Mouse (Mus musculus): ENCODE measurements around the gene Slc2a10.
A peak's percentile ranks its signal among the peaks of the same experiment; 100 is the strongest.
"Not testable (repeated sequence)": the region's sequence is repeated elsewhere in the genome, so short reads cannot be mapped to it uniquely, and the experiment has no call there.

Gene Slc2a10

GRCm38 (mm10) chr2:165509686-165510085 lies 6.1 kb downstream of the Slc2a10 start:
- DNase-seq, result peak in 1 of 2 experiments; percentile 29

GRCm38 (mm10) chr2:165510466-165510865 lies 6.9 kb downstream of the Slc2a10 start:
- no peak for DNase-seq

- not testable (repeated sequence) for DNase-seq
Observed at GRCm38 (mm10) chr2:165510914-165511458, 7.4 kb downstream of the Slc2a10 start.

DNA sequence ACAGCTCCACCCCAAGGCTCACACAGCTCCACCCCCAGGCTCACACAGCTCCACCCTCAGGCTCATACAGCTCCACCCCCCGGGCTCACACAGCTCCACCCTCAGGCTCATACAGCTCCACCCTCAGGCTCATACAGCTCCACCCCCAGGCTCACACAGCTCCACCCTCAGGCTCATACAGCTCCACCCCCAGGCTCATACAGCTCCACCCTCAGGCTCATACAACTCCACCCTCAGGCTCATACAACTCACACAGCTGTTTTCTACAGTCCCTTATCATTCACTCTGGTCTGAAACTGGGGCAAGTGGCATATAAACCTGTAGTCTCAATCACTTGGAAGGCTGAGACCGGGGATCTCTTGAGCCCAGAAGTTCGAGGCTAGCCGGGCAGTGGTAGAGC lies 7.9 kb downstream of the Slc2a10 start:
- DNase-seq, result not testable (repeated sequence)

GRCm38 (mm10) chr2:165512426-165512825 lies 8.8 kb downstream of the Slc2a10 start:
- no peak for DNase-seq

DNA sequence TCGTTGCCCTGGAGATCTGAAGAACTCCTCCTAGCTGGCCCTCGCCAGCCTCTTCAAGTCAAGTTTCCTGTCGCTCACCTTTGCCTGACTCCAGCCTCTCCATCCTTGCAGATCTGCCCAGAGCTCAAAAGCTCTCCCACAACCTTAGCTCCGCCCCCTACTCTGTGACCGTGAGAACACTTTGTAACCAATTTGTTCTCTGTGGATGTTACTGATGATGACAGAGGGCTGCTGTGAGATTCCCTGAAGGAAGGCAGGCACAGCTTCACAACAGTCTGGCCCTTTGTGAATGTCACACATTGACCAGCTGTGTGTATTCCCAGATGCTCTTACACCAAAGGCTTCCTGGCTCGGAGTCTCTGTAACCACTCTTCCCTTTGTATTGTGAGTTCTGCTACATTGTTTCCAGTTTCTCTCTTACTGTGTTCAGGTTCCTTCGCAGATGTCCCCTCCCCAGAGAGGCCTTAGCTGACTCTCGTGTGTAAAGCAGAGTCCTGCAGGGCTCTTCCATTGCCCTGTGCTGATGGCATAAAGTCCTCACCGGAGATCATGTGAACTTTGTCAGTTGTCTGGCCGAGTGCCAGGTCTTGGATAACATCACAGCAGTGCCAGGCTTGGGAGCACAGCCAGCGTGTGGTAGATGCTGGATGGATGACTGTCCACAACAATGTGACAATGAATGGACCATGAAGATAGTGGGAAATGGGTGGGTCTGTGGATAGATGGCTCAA lies 9.4 kb downstream of the Slc2a10 start:
- no peak for DNase-seq

DNA sequence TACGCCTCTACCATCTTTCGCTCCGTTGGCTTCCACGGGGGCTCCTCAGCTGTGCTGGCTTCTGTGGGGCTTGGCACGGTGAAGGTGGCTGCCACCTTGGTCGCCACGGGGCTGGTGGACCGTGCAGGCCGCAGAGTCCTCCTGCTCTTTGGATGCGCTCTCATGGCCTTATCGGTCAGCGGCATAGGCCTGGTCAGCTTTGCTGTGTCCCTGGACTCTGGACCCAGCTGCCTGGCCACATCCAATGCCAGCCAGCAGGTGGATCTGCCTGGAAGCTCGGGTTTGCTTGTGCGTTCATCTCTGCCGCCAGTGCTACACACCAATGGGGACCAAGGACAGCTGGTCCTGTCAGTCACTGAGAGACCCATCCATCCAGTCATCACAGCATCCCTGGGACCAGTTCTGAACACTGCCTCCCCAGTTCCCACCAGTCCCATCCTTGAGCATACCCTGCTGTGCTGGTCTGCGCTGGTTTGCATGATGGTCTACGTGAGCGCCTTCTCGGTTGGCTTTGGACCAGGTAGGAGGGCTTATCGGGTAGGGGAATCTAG lies 11.7 kb downstream of the Slc2a10 start:
- no peak for DNase-seq

- DNase-seq, result no peak
Observed at GRCm38 (mm10) chr2:165525609-165526008, 22.0 kb downstream of the Slc2a10 start.

DNA sequence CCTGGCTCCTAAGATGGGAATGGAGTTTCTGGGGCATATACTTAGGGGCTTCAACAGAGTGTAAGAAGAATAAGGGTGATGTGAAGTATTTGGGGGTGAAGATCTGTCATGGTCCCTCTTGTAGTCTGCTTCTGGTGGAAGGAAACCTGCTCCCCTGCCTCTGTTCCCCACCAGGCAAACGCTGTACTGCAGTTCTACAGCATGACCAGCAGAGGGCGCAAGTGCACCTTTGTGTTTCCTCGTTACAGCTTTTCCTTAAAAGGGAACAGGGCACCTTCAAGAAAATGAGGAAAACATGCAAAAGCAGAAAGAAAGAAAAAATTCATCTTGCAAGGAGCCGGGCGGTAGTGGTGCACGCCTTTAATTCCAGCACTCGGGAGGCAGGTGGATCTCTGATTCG lies 25.5 kb downstream of the Slc2a10 start:
- DNase-seq, result peak in 1 of 2 experiments; percentile 6

- DNase-seq, result no peak
Observed at GRCm38 (mm10) chr2:165533789-165534188, 30.2 kb downstream of the Slc2a10 start.

DNA sequence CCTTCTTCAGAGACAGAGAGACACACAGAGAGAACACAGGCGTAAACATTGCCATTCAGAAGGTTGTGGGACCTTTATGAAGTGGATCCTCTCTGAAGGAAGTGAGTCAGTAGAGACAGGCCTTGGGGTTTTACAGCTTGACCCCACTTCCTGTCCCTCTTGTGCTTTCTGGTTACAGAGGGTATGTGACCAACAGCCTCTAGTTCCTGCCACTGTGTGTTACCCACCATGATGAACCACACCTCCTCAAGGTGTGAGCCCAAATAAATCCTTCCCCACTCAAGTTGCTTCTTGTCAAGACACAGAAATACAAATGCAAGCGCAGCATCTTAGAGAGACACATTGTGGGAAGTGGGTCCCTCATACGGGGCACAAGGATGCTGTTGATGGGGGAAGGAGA lies 37.4 kb downstream of the Slc2a10 start:
- DNase-seq, result no peak

GRCm38 (mm10) chr2:165542939-165543669 lies 39.5 kb downstream of the Slc2a10 start:
- no peak for DNase-seq

GRCm38 (mm10) chr2:165543670-165544016 lies 40.1 kb downstream of the Slc2a10 start:
- DNase-seq, result no peak

- DNase-seq, result no peak
Observed at GRCm38 (mm10) chr2:165545687-165546086, 42.1 kb downstream of the Slc2a10 start.

GRCm38 (mm10) chr2:165546341-165546740 lies 42.8 kb downstream of the Slc2a10 start:
- no peak for DNase-seq

- DNase-seq, result no peak
Observed at GRCm38 (mm10) chr2:165547410-165547809, 43.8 kb downstream of the Slc2a10 start.

- DNase-seq, result no peak
Observed at GRCm38 (mm10) chr2:165548627-165549026, 45.0 kb downstream of the Slc2a10 start.

- DNase-seq, result not testable (repeated sequence)
Observed at GRCm38 (mm10) chr2:165550410-165550809, 46.8 kb downstream of the Slc2a10 start.

- DNase-seq, result no peak
Observed at GRCm38 (mm10) chr2:165554066-165554465, 50.5 kb downstream of the Slc2a10 start.

DNA sequence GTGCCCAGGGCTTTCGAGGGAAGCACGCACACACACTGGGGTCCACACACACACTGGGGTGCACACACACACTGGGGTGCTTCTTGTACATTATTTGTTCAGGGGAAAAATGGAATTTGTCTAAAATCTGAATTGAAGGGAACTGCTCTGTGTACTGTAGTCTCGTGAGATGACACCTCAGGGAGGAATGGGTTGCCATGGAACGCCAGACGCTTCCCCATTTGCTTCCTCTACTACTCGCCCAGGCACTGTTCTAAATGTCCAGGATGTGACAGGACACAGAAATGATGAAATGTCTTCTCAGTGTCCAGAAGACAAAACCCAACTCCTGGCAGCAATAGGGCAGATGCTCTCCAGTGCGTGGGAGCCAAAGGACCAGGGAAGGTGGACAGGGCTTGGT lies 53.7 kb downstream of the Slc2a10 start:
- no peak for DNase-seq

GRCm38 (mm10) chr2:165558916-165559315 lies 55.3 kb downstream of the Slc2a10 start:
- no peak for DNase-seq

DNA sequence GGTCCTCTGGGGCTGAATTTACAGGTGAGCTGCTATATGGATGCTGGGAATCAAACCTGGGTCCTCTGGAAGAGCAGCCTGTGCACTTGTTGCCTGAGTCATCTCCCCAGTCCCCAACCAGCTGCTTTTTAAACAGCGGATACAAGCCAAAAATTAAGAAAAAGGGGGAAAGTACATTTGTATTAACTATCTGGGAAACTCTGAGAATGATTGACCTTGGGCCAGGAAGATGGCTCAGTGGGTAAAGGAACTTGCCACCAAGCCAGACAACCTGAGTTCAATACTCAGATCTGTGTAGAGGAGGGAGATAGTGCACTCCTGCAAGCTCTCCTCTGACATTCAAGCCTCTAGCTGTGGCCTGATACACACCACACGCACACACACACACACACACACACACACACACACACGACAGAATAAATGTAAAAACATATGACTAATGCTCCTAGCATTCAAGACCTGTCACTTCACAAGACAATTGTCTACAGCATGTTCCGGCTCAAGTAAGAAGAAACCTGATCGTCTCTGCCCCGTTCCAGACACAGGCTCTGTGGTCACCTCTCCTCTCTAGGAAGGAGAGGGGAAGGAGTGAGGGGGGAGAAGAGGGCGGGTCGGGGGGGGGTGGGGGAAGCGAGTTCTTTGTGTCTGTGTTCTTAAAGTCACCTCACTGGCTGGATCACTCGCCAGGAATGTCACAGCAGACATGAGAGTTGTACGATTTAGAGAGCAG lies 56.1 kb downstream of the Slc2a10 start:
- no peak for DNase-seq

DNA sequence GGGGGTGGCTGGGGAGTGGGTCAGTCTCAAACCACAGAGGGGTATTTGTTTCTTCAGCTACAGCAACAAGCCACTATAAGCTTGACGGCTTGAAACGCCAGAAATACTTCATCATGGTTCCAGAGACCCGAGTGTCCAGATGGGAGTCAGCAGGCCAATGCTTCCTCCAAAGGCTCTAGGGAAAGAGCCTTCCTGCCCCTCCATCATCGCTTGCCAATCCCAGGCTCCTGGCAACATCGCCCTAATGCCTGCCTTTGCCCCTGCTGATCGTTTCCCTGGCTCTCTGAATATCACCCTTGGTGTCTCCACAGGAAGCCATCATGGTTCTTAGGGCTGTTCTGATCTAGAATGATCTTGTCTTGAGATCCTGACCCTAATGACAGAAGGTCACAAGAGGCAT lies 58.3 kb downstream of the Slc2a10 start:
- no peak for DNase-seq
